In the genomic region with DNA sequence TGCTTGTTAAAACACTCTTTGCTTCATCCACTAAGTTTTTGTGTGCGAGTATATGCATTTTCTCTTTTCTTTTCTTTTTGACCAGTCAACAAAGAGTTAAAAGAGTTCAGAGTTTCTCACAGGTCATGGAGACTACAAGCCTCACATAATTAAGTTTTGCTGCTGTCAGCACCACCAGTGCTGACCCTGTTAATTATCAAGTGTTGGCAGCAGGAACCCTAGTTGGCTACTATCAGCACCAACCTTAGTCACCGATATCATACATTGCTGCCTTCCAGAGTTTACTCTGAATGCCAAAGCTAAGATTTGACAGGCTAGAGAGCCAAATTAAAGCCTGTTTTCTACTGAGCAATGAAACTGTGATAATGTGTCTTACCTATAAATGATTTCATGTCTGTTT, we compare ENCODE assay signal across 14 mouse cellular contexts.
"Had no signal": no experiment of that assay in that cellular context is flagged by ENCODE, and none has a peak within 500 bp of the region (broad histone marks: within the 10 kb centered on the region; RNA-seq: fewer than 3 reads in every experiment).

No protein-coding gene starts in this region.

- H3K9me3 ChIP-seq: liver, embryonic 13.5 days; lung, embryonic 15.5 days; midbrain, embryonic 15.5 days; neural tube, embryonic 12.5 days; stomach, embryonic 15.5 days had no signal

- H3K36me3 ChIP-seq: liver, embryonic 13.5 days; lung, embryonic 15.5 days; midbrain, embryonic 15.5 days; neural tube, embryonic 12.5 days; stomach, embryonic 15.5 days had no signal

- DNase-seq: kidney, postnatal 14 days; left cerebral cortex, postnatal 4 days; liver, embryonic 13.5 days; liver, postnatal 0 days; lung, postnatal 14 days; right cerebral cortex, postnatal 4 days; thymus, postnatal 36 days had no signal

- H3K4me2 ChIP-seq: liver, embryonic 13.5 days; lung, embryonic 15.5 days; midbrain, embryonic 11.5 days; midbrain, embryonic 15.5 days; neural tube, embryonic 12.5 days; stomach, embryonic 15.5 days had no signal

- H3K9ac ChIP-seq: liver, embryonic 13.5 days; liver, postnatal 0 days; lung, embryonic 15.5 days; midbrain, embryonic 15.5 days; neural tube, embryonic 12.5 days; stomach, embryonic 15.5 days had no signal

- ATAC-seq: liver, postnatal 0 days; midbrain, embryonic 15.5 days had no signal

- H3K4me1 ChIP-seq: liver, embryonic 13.5 days; lung, embryonic 15.5 days; megakaryocyte, embryonic 14.5 days; midbrain, embryonic 15.5 days; neural tube, embryonic 12.5 days; stomach, embryonic 15.5 days had no signal

- H3K27ac ChIP-seq: liver, embryonic 13.5 days; lung, embryonic 15.5 days; macrophage; midbrain, embryonic 15.5 days; neural tube, embryonic 12.5 days; stomach, embryonic 15.5 days had no signal

- H3K4me3 ChIP-seq: liver, embryonic 13.5 days; lung, embryonic 15.5 days; megakaryocyte, embryonic 14.5 days; midbrain, embryonic 15.5 days; neural tube, embryonic 12.5 days; stomach, embryonic 15.5 days had no signal

- H3K27me3 ChIP-seq: liver, embryonic 13.5 days; lung, embryonic 15.5 days; megakaryocyte, embryonic 14.5 days; midbrain, embryonic 15.5 days; neural tube, embryonic 12.5 days; stomach, embryonic 15.5 days had no signal
